Mouse (Mus musculus): ENCODE results near the gene Eml3.

DNA sequence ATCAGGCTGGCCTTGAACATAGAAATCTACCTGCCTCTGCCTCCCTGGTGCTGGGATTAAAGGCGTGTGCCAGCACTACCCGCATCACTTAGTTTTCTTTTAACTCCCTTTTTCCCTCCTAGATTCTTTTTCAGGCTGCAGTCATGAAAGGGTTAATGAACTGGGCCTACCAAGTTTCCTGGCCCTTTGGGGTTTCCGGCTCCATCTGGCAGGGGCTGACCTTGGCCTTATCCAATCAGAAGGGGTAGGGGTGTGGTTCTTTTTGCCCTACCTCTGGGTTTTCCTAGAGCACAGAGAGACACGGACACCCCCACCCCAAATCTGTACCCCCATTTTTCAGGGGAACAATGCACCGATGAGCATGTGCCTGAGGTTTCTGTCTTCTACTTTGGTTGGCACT lies 15.4 kb downstream of the Eml3 start:
- TF ChIP-seq POLR2AphosphoS2 (IDR thresholded peaks at IDR 0.05; ENCODE audit: insufficient read length, low read depth) (no peak), MYOD1 (IDR thresholded peaks at IDR 0.05; ENCODE audit: control insufficient read depth in 1 of 3, insufficient read length in 2 of 3, low read depth in 2 of 3) (no peak), TCF12 (IDR thresholded peaks at IDR 0.05; ENCODE audit: insufficient read depth, poor library complexity, severe bottlenecking) (no peak), POLR2A (IDR thresholded peaks at IDR 0.05; ENCODE audit: insufficient read length, low read depth) (no peak), MYOG (IDR thresholded peaks at IDR 0.05; ENCODE audit: control insufficient read depth in 1 of 3, insufficient read depth in 1 of 3, insufficient read length in 2 of 3, low read depth in 2 of 3) (no peak), TCF3 (IDR thresholded peaks at IDR 0.05; ENCODE audit: insufficient read length, low read depth) (no peak), USF1 (IDR thresholded peaks at IDR 0.05; ENCODE audit: low read depth) (no peak)
